ENCODE assay signal across 29 mouse cellular contexts in the genomic region with DNA sequence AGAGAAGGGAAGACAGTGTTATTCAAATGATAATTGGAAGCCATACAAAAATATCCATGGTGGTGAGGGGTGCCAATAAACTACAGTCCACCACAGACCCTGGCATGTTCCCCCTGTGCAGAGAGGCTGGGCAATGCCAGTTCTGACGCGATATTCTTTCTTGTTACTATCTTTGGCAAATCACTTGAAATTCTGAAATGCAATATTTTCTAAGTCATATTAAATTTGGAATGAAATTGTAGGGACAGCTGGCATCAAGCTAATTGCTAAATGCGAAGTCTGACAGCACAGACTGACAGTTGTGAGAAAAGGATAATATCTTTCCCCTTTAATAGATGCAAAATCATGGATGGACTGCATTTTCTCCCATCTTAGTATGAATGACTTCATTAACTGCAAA.
DNase-seq lines count a peak whose midpoint lies in the region; ATAC-seq and TF ChIP-seq lines count a peak whose summit lies in the region.
"Had no signal": no experiment of that assay in that cellular context is flagged by ENCODE, and none has a peak within 500 bp of the region (broad histone marks: within the 10 kb centered on the region; RNA-seq: fewer than 3 reads in every experiment).

No protein-coding gene starts in this region.

- no peak for TF ChIP-seq CTCF in thymus, adult 2 months (IDR thresholded peaks at IDR 0.05; ENCODE audit: borderline replicate concordance, control insufficient read depth, extremely low read depth, insufficient read depth, low read length, poor library complexity)

- no peaks in the 10 kb centered on the region for H3K36me3 ChIP-seq in thymus, adult 2 months (ENCODE audit: control insufficient read depth, insufficient read depth, low read length)
- H3K36me3 ChIP-seq: embryonic facial prominence, embryonic 12.5 days; hindbrain, embryonic 10.5 days; intestine, embryonic 15.5 days; limb, embryonic 12.5 days; liver, embryonic 15.5 days; neural tube, embryonic 12.5 days had no signal

- no peaks in the 10 kb centered on the region for H3K27me3 ChIP-seq in thymus, adult 2 months (ENCODE audit: control insufficient read depth, insufficient read depth, low read length)
- H3K27me3 ChIP-seq: embryonic facial prominence, embryonic 12.5 days; intestine, embryonic 15.5 days; limb, embryonic 12.5 days; liver, embryonic 15.5 days; neural tube, embryonic 12.5 days had no signal

- WGBS in thymus, adult 2 months = 95% methylated on average over 3 of the region's 3 CpGs

- no peak overlapping the region for H3K27ac ChIP-seq in thymus, adult 2 months (ENCODE audit: control insufficient read depth, insufficient read depth, low read length)
- H3K27ac ChIP-seq: embryonic facial prominence, embryonic 12.5 days; hindbrain, embryonic 10.5 days; hindbrain, postnatal 0 days; intestine, embryonic 15.5 days; kidney, postnatal 0 days; left cerebral cortex, adult 2 months; limb, embryonic 12.5 days; liver, embryonic 15.5 days; neural tube, embryonic 12.5 days had no signal

- TF ChIP-seq POLR2A in thymus, adult 2 months (IDR thresholded peaks at IDR 0.05; ENCODE audit: control insufficient read depth, extremely low read depth, insufficient read depth, low read length, poor library complexity) = no peak

- peak; percentile 29 to 31 for DNase-seq in cerebellum, postnatal 10 days
- peak; percentile 15 for DNase-seq in layer of hippocampus, adult 11-12 months (ENCODE audit: low spot score)
- no peak for DNase-seq in layer of hippocampus, adult 8-10 months (ENCODE audit: low spot score in 2 of 2)
- peak; percentile 35 for DNase-seq in layer of hippocampus, adult 9-10 months (ENCODE audit: low spot score)
- DNase-seq in telencephalon, adult 2 months (ENCODE audit: low read depth, low spot score) = peak; percentile 29
- no peak for DNase-seq in thymus, adult 2 months
- DNase-seq: adrenal gland, postnatal 14 days; embryo, embryonic 11 days; gastrocnemius, postnatal 10 days; heart, postnatal 14 days; kidney, adult 2 months; kidney, postnatal 4 days; lung, postnatal 36 days; right cerebral cortex, adult 18-20 months; spleen, adult 18-20 months; thymus, adult 18-20 months; thymus, postnatal 36 days had no signal

- no peak for ATAC-seq in cerebellum, adult (ENCODE audit: insufficient number of reproducible peaks, low FRiP score, low TSS enrichment)
- no peak for ATAC-seq in erythroblast, adult 5-6 weeks (replicated peaks; ENCODE audit: low FRiP score, poor library complexity, severe bottlenecking)
- ATAC-seq: hindbrain, postnatal 0 days; intestine, embryonic 15.5 days had no signal

- H3K4me1 ChIP-seq in thymus, adult 2 months (replicated peaks; ENCODE audit: control insufficient read depth, insufficient read depth, low read length) = no peaks in the 10 kb centered on the region
- H3K4me1 ChIP-seq: embryonic facial prominence, embryonic 12.5 days; hindbrain, embryonic 10.5 days; intestine, embryonic 15.5 days; limb, embryonic 12.5 days; liver, embryonic 15.5 days; neural tube, embryonic 12.5 days had no signal

- no peak overlapping the region for H3K4me3 ChIP-seq in thymus, adult 2 months (ENCODE audit: control insufficient read depth, insufficient read depth, low read length)
- H3K4me3 ChIP-seq: embryonic facial prominence, embryonic 12.5 days; hindbrain, embryonic 10.5 days; intestine, embryonic 15.5 days; left cerebral cortex, adult 2 months; limb, embryonic 12.5 days; liver, embryonic 15.5 days; myocyte; neural tube, embryonic 12.5 days had no signal

Comparison
In these comparisons a context has a peak if more than half of its experiments do, and no peak if none do; other contexts are left out.
1. DNase-seq: peak in cerebellum, postnatal 10 days (2 of 2), layer of hippocampus, adult 11-12 months (single experiment), layer of hippocampus, adult 9-10 months (single experiment) and telencephalon, adult 2 months (single experiment); none in layer of hippocampus, adult 8-10 months (0 of 2) and thymus, adult 2 months (single experiment).